8 mouse cellular contexts compared by ENCODE assay signal in genomic region chrX:73824185-73825151, GRCm38 (mm10). TPM values are rescaled to one million over a fixed set of nuclear protein-coding genes. Genes with fewer than 3 reads are reported as not detected.
A peak's percentile ranks its signal among the peaks of the same experiment; 100 is the strongest.
DNase-seq lines count a peak whose midpoint lies in the region; ATAC-seq lines count a peak whose summit lies in the region.

TSS of gene Pdzd4 (minus strand) at chrX:73824969.

- no peaks in the 10 kb centered on the region for H3K9me3 ChIP-seq in embryonic facial prominence, embryonic 14.5 days (ENCODE audit: control insufficient read depth, low read length)
- H3K9me3 ChIP-seq in heart, embryonic 11.5 days (replicated peaks; ENCODE audit: control insufficient read depth, low read length): no peaks in the 10 kb centered on the region
- H3K9me3 ChIP-seq in liver, embryonic 13.5 days (replicated peaks): no peaks in the 10 kb centered on the region
- H3K9me3 ChIP-seq in neural tube, embryonic 15.5 days (replicated peaks): no peaks in the 10 kb centered on the region

- H3K4me2 ChIP-seq in embryonic facial prominence, embryonic 14.5 days (ENCODE audit: low read depth, low read length): peak within 1 kb of the TSS; percentile 65
- H3K4me2 ChIP-seq in heart, embryonic 11.5 days: peak within 1 kb of the TSS; percentile 81
- H3K4me2 ChIP-seq in liver, embryonic 13.5 days: peak within 1 kb of the TSS; percentile 66
- H3K4me2 ChIP-seq in neural tube, embryonic 15.5 days: peak within 1 kb of the TSS; percentile 61

- H3K9ac ChIP-seq in embryonic facial prominence, embryonic 14.5 days (ENCODE audit: low read depth, low read length): peak within 1 kb of the TSS; percentile 78
- H3K9ac ChIP-seq in heart, embryonic 11.5 days (ENCODE audit: low read depth, low read length): peak within 1 kb of the TSS; percentile 72
- 0 out of 2 replicates have a peak within 1 kb of the TSS, but pooled peaks have one; percentile 9 for H3K9ac ChIP-seq in liver, embryonic 13.5 days
- peak within 1 kb of the TSS; percentile 86 for H3K9ac ChIP-seq in neural tube, embryonic 15.5 days (replicated peaks)

- no peaks in the 10 kb centered on the region for H3K4me1 ChIP-seq in embryonic facial prominence, embryonic 14.5 days (ENCODE audit: control insufficient read depth, insufficient read depth, low read length)
- H3K4me1 ChIP-seq in heart, embryonic 11.5 days (ENCODE audit: control insufficient read depth, insufficient read depth, low read length): no peaks in the 10 kb centered on the region
- peaks cover 7% of the 10 kb centered on the region for H3K4me1 ChIP-seq in liver, embryonic 13.5 days (replicated peaks)
- H3K4me1 ChIP-seq in neural tube, embryonic 15.5 days: peaks cover 13% of the 10 kb centered on the region

- no peaks in the 10 kb centered on the region for H3K36me3 ChIP-seq in embryonic facial prominence, embryonic 14.5 days (ENCODE audit: control insufficient read depth, insufficient read depth, low read length)
- no peaks in the 10 kb centered on the region for H3K36me3 ChIP-seq in heart, embryonic 11.5 days (ENCODE audit: control insufficient read depth, insufficient read depth, low read length)
- H3K36me3 ChIP-seq in liver, embryonic 13.5 days: no peaks in the 10 kb centered on the region
- no peaks in the 10 kb centered on the region for H3K36me3 ChIP-seq in neural tube, embryonic 15.5 days

- H3K4me3 ChIP-seq in embryonic facial prominence, embryonic 14.5 days (ENCODE audit: low read depth, low read length): peak within 1 kb of the TSS; percentile 64
- peak within 1 kb of the TSS; percentile 54 for H3K4me3 ChIP-seq in heart, embryonic 11.5 days (ENCODE audit: low read depth, low read length)
- peak within 1 kb of the TSS; percentile 51 for H3K4me3 ChIP-seq in liver, embryonic 13.5 days (replicated peaks)
- H3K4me3 ChIP-seq in neural tube, embryonic 15.5 days (replicated peaks): peak within 1 kb of the TSS; percentile 58

- peak within 1 kb of the TSS; percentile 70 for H3K27ac ChIP-seq in embryonic facial prominence, embryonic 14.5 days (replicated peaks; ENCODE audit: low read depth, low read length)
- no peak within 1 kb of the TSS for H3K27ac ChIP-seq in heart, embryonic 11.5 days (ENCODE audit: low read depth, low read length)
- no peak within 1 kb of the TSS for H3K27ac ChIP-seq in liver, embryonic 13.5 days
- peak within 1 kb of the TSS; percentile 92 for H3K27ac ChIP-seq in neural tube, embryonic 15.5 days (replicated peaks)

- peak; percentile 93 for ATAC-seq in embryonic facial prominence, embryonic 14.5 days (ENCODE audit: low read depth)
- ATAC-seq in heart, embryonic 11.5 days (replicated peaks; ENCODE audit: insufficient number of reproducible peaks, low FRiP score, low TSS enrichment): 0 out of 2 replicates have a peak, but pooled peaks have one; percentile 26
- no peak for ATAC-seq in liver, embryonic 13.5 days (ENCODE audit: low read depth)
- peak; percentile 90 for ATAC-seq in neural tube, embryonic 15.5 days (ENCODE audit: low FRiP score)

- DNase-seq in 3T3-L1 (ENCODE audit: low read depth, low spot score): peak; percentile 50
- DNase-seq in adrenal gland, postnatal 25 days: peak; percentile 54
- DNase-seq in embryonic facial prominence, embryonic 14.5 days (ENCODE audit: low spot score): peak; percentile 81
- DNase-seq in kidney, postnatal 10 days: peak; percentile 79
- DNase-seq in liver, embryonic 13.5 days: no peak
- peak; percentile 43 to 58 for DNase-seq in thymus, postnatal 10 days (ENCODE audit: low spot score in 2 of 2)

- 20% methylated on average over 18 of the region's 84 CpGs for WGBS in embryonic facial prominence, embryonic 14.5 days
- 13% methylated on average over 75 of the region's 84 CpGs for WGBS in heart, embryonic 11.5 days (ENCODE audit: insufficient replicate concordance)
- 7% methylated on average over 45 of the region's 84 CpGs for WGBS in liver, embryonic 13.5 days (ENCODE audit: insufficient replicate concordance)
- WGBS in neural tube, embryonic 15.5 days: 24% methylated on average over 51 of the region's 84 CpGs

- H3K27me3 ChIP-seq in embryonic facial prominence, embryonic 14.5 days (replicated peaks; ENCODE audit: control insufficient read depth, insufficient read depth, low read length): no peaks in the 10 kb centered on the region
- H3K27me3 ChIP-seq in heart, embryonic 11.5 days (ENCODE audit: control insufficient read depth, insufficient read depth, low read length): peaks cover 31% of the 10 kb centered on the region
- H3K27me3 ChIP-seq in liver, embryonic 13.5 days: peaks cover 42% of the 10 kb centered on the region
- H3K27me3 ChIP-seq in neural tube, embryonic 15.5 days (replicated peaks): no peaks in the 10 kb centered on the region

RNA-seq across cellular contexts. Expression of gene Pdzd4, which starts in this region (rescaled TPM):
- total RNA-seq in adrenal gland, postnatal 25 days (2021): 3.1 and 4.6 TPM in 2 replicates
- 1.1 and 1.8 TPM in 2 replicates for polyA plus RNA-seq in embryonic facial prominence, embryonic 14.5 days (2014; fragmentation: Nextera tagmentation; extraction: Ambion mirVana)
- 0.33 and 0.46 TPM in 2 replicates for polyA plus RNA-seq in heart, embryonic 11.5 days (2014; fragmentation: Nextera tagmentation; extraction: Ambion mirVana)
- 0.06 and 0.07 TPM in 2 replicates for polyA plus RNA-seq in liver, embryonic 13.5 days (2015; fragmentation: Nextera tagmentation; extraction: Ambion mirVana)
- polyA plus RNA-seq in neural tube, embryonic 15.5 days (2015; fragmentation: Nextera tagmentation; extraction: Ambion mirVana): 3.6 and 4.5 TPM in 2 replicates

Comparison
In these comparisons a context has a peak if more than half of its experiments do, and no peak if none do; other contexts are left out.
1. Peak in ATAC-seq, H3K4me3 ChIP-seq, H3K9ac ChIP-seq and H3K4me2 ChIP-seq in heart, embryonic 11.5 days; RNA of the gene not detected or under 1 TPM.
2. H3K27ac ChIP-seq: peak in embryonic facial prominence, embryonic 14.5 days (single experiment) and neural tube, embryonic 15.5 days (single experiment); none in heart, embryonic 11.5 days (single experiment) and liver, embryonic 13.5 days (single experiment).
3. H3K9ac ChIP-seq: peak in every context shown above with its lines; median percentile 86 in neural tube, embryonic 15.5 days; 78 in embryonic facial prominence, embryonic 14.5 days; 72 in heart, embryonic 11.5 days; 9 in liver, embryonic 13.5 days.
4. Peak in every context shown above with its lines, with median percentiles within 50 percentile points of each other: H3K4me2 ChIP-seq and H3K4me3 ChIP-seq.